Mouse (Mus musculus) neural tube, embryonic 13.5 days (tissue): ENCODE data around the gene Cd164l2. TPM values are rescaled to one million over a fixed set of nuclear protein-coding genes. Genes with fewer than 3 reads are reported as not detected.
A peak's percentile ranks its signal among the peaks of the same experiment; 100 is the strongest.

Experiments
- ATAC-seq: fragments of 200-750 bp; cut with Nextera tagmentation; 2 replicates; pipeline ENCODE4 v1.8.0; 2017; ENCODE audit warnings: low read depth, mild to moderate bottlenecking, moderate TSS enrichment, moderate library complexity
- H3K27ac ChIP-seq: fragments of 300-500 bp; sonication (generic); replicated peaks from 2 replicates; pipeline ENCODE4 v1.5.1; 2015; ENCODE audit warnings: moderate library complexity, mild to moderate bottlenecking, inconsistent platforms
- H3K27me3 ChIP-seq: fragments of 300-500 bp; sonication (generic); 2 replicates; pipeline ENCODE4 v1.6.1; 2015; ENCODE audit warnings: mild to moderate bottlenecking, inconsistent platforms
- H3K36me3 ChIP-seq: fragments of 300-500 bp; sonication (generic); 2 replicates; pipeline ENCODE4 v1.6.1; 2015; ENCODE audit warnings: mild to moderate bottlenecking, inconsistent platforms
- H3K4me1 ChIP-seq: fragments of 300-500 bp; sonication (generic); replicated peaks from 2 replicates; pipeline ENCODE4 v1.6.1; 2015; ENCODE audit warnings: inconsistent platforms
- H3K4me2 ChIP-seq: fragments of 300-500 bp; sonication (generic); 2 replicates; pipeline ENCODE4 v1.6.1; 2015; ENCODE audit warnings: inconsistent platforms, mild to moderate bottlenecking, moderate library complexity
- H3K4me3 ChIP-seq: fragments of 300-500 bp; sonication (generic); 2 replicates; pipeline ENCODE4 v1.5.1; 2015; ENCODE audit warnings: mild to moderate bottlenecking, inconsistent platforms
- H3K9ac ChIP-seq: fragments of 300-500 bp; sonication (generic); 2 replicates; pipeline ENCODE4 v1.6.1; 2015; ENCODE audit warnings: moderate library complexity, mild to moderate bottlenecking, inconsistent platforms
- H3K9me3 ChIP-seq: fragments of 300-500 bp; sonication (generic); 2 replicates; pipeline ENCODE4 v1.6.1; 2016; ENCODE audit warnings: inconsistent platforms
- WGBS: fragments of 180-500 bp; shearing (Covaris S2); methylation state at CpG from one replicate; pipeline ENCODE4 v1.1.7; 2015; 5-methylcytosine and 5-hydroxymethylcytosine counted together
- polyA plus RNA-seq: library from polyadenylated mRNA; unstranded; fragments of >200 nt; fragmentation: Nextera tagmentation; extraction: Ambion mirVana; gene quantifications from 2 replicates; pipeline ENCODE4 v1.2.1, GENCODE M21; 2015

Gene Cd164l2
- polyA plus RNA-seq, 1 experiment from 2014 or later: 1.1 TPM

- H3K9me3 ChIP-seq: no peaks in the 10 kb centered on the region
- ATAC-seq: peak; percentile 21; the same call in 1 of the 2 replicates
- H3K4me1 ChIP-seq: peaks cover 55% of the 10 kb centered on the region
- peak overlapping the region; percentile 57 for H3K9ac ChIP-seq
- H3K27me3 ChIP-seq: no peaks in the 10 kb centered on the region
- no peak overlapping the region for H3K4me3 ChIP-seq
- peaks cover 40% of the 10 kb centered on the region for H3K36me3 ChIP-seq
- 8% methylated on average over 5 of the region's 5 CpGs for WGBS
- no peak overlapping the region for H3K4me2 ChIP-seq
- H3K27ac ChIP-seq: peak overlapping the region; percentile 89
These were observed 14.6 kb upstream of the Cd164l2 start for GRCm38 (mm10) chr4:133197355-133197754.

GRCm38 (mm10) chr4:133197801-133198286 is 14.1 kb upstream of the Cd164l2 start:
- Histone ChIP-seq H3K4me3 (no peak overlapping the region), H3K4me2 (0 out of 2 replicates have a peak overlapping the region, but pooled peaks have one; percentile 14), H3K9me3 (no peaks in the 10 kb centered on the region), H3K4me1 (peaks cover 55% of the 10 kb centered on the region), H3K27me3 (no peaks in the 10 kb centered on the region), H3K36me3 (peaks cover 35% of the 10 kb centered on the region), H3K9ac (peak overlapping the region; percentile 57), H3K27ac (peak overlapping the region; percentile 89)
- ATAC-seq: 0 out of 2 replicates have a peak, but pooled peaks have one; percentile 19
- WGBS: 19% methylated on average over 13 of the region's 13 CpGs

GRCm38 (mm10) chr4:133198337-133199180 is 13.4 kb upstream of the Cd164l2 start:
- Histone ChIP-seq H3K36me3 (peaks cover 28% of the 10 kb centered on the region), H3K27me3 (no peaks in the 10 kb centered on the region), H3K27ac (peak overlapping the region; percentile 89), H3K9ac (peak overlapping the region; percentile 57), H3K4me3 (no peak overlapping the region), H3K9me3 (no peaks in the 10 kb centered on the region), H3K4me1 (peaks cover 57% of the 10 kb centered on the region), H3K4me2 (no peak overlapping the region)
- ATAC-seq: peak; percentile 9; the same call in 1 of the 2 replicates
- 11% methylated on average over 19 of the region's 19 CpGs for WGBS

DNA sequence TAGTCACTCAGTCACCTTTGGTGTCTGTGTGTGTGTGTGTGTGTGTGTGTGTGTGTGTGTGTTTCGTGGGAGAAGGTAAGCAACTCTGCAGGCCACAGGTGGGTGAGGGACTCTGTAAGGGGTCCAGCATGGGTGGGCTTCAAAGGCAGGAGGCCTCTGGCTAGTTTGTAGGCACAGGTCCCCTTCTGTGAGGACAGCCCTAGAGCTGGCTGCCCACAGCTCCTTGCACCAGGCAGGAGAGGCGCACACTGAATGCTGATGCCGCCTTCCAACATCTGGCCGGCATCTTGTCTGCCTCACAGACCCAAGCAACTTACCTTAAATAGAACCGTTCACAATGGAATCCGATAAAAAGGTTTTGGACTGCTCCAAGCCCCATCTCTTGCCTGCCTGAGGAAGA is 12.2 kb upstream of the Cd164l2 start:
- peaks cover 22% of the 10 kb centered on the region for H3K36me3 ChIP-seq
- no peak overlapping the region for H3K9ac ChIP-seq
- ATAC-seq: no peak
- H3K27me3 ChIP-seq: no peaks in the 10 kb centered on the region
- no peaks in the 10 kb centered on the region for H3K9me3 ChIP-seq
- WGBS: 74% methylated on average over 6 of the region's 6 CpGs
- no peak overlapping the region for H3K27ac ChIP-seq
- H3K4me2 ChIP-seq: no peak overlapping the region
- no peak overlapping the region for H3K4me3 ChIP-seq
- peaks cover 67% of the 10 kb centered on the region for H3K4me1 ChIP-seq

- H3K36me3 ChIP-seq: peaks cover 18% of the 10 kb centered on the region
- H3K9me3 ChIP-seq: no peaks in the 10 kb centered on the region
- ATAC-seq: no peak
- peak overlapping the region; percentile 62 for H3K27ac ChIP-seq
- no peak overlapping the region for H3K4me3 ChIP-seq
- no peaks in the 10 kb centered on the region for H3K27me3 ChIP-seq
- H3K4me2 ChIP-seq: no peak overlapping the region
- 0 out of 2 replicates have a peak overlapping the region, but pooled peaks have one; percentile 23 for H3K9ac ChIP-seq
- peaks cover 70% of the 10 kb centered on the region for H3K4me1 ChIP-seq
- WGBS: 48% methylated on average over 21 of the region's 21 CpGs
These were observed 11.6 kb upstream of the Cd164l2 start for GRCm38 (mm10) chr4:133200343-133200742.

GRCm38 (mm10) chr4:133201006-133201771 is 10.7 kb upstream of the Cd164l2 start:
- H3K9me3 ChIP-seq: no peaks in the 10 kb centered on the region
- no peaks in the 10 kb centered on the region for H3K27me3 ChIP-seq
- peaks cover 68% of the 10 kb centered on the region for H3K4me1 ChIP-seq
- WGBS: 67% methylated on average over 8 of the region's 8 CpGs
- ATAC-seq: no peak
- no peak overlapping the region for H3K4me3 ChIP-seq
- H3K4me2 ChIP-seq: no peak overlapping the region
- 0 out of 2 replicates have a peak overlapping the region, but pooled peaks have one; percentile 23 for H3K9ac ChIP-seq
- peaks cover 9% of the 10 kb centered on the region for H3K36me3 ChIP-seq
- H3K27ac ChIP-seq: peak overlapping the region; percentile 62

DNA sequence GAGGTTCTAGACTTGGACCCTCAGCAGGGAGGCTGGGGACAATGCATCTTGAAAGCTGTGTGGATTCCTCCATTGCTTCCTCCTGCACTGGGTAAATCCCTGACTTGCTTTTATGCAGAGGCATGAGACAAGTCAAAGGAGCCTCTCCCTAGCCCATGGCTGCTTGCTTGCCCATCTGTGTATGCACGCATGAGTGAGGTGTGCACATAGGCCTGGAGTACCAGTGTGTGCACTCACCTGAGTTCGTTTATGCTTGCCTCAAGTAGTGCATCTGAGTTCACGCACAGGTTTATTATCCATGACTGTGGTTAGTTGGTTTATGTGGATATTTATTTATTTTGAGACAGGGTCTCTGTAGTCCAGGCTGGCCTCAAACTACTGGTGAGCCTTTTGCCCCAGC is 9.7 kb upstream of the Cd164l2 start:
- no peaks in the 10 kb centered on the region for H3K9me3 ChIP-seq
- H3K4me3 ChIP-seq: no peak overlapping the region
- WGBS: 91% methylated on average over 3 of the region's 3 CpGs
- ATAC-seq: no peak
- no peak overlapping the region for H3K4me2 ChIP-seq
- no peaks in the 10 kb centered on the region for H3K27me3 ChIP-seq
- peaks cover 57% of the 10 kb centered on the region for H3K4me1 ChIP-seq
- H3K36me3 ChIP-seq: no peaks in the 10 kb centered on the region
- H3K9ac ChIP-seq: no peak overlapping the region
- no peak overlapping the region for H3K27ac ChIP-seq

DNA sequence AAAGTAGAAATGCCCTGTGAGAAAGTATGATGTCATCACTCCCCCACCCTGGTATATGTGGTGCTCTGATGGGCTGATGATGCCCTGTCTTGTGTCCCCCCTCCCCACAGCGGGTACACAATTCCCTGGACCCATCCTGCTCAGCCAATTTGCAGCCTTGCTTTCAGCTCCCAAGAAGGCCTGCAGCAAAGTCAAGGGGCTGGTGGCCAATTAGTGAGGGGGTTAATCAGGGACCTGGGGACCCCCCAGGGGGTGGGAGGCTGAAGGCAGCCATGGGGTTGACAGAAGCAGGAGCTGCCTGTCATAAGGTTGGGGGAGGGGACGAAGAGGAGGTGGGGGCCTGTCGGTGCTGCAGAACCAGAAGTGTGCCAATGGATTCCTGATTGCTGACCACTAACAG is 8.3 kb upstream of the Cd164l2 start:
- H3K4me2 ChIP-seq: no peak overlapping the region
- H3K4me1 ChIP-seq: peaks cover 44% of the 10 kb centered on the region
- no peak for ATAC-seq
- no peaks in the 10 kb centered on the region for H3K36me3 ChIP-seq
- H3K27ac ChIP-seq: 0 out of 2 replicates have a peak overlapping the region, but pooled peaks have one; percentile 18
- no peak overlapping the region; the same call in 1 of the 2 replicates for H3K9ac ChIP-seq
- no peaks in the 10 kb centered on the region for H3K9me3 ChIP-seq
- WGBS: 77% methylated on average over 3 of the region's 3 CpGs
- H3K27me3 ChIP-seq: 0 out of 2 replicates have a peak, but pooled peaks cover 6% of the 10 kb centered on the region
- H3K4me3 ChIP-seq: no peak overlapping the region

GRCm38 (mm10) chr4:133204379-133204778 is 7.6 kb upstream of the Cd164l2 start:
- Histone ChIP-seq H3K27ac (peak overlapping the region; percentile 71), H3K4me1 (peaks cover 37% of the 10 kb centered on the region), H3K4me2 (no peak overlapping the region), H3K27me3 (0 out of 2 replicates have a peak, but pooled peaks cover 6% of the 10 kb centered on the region), H3K36me3 (no peaks in the 10 kb centered on the region), H3K9me3 (no peaks in the 10 kb centered on the region), H3K9ac (peak overlapping the region; percentile 26; the same call in 1 of the 2 replicates), H3K4me3 (no peak overlapping the region)
- no peak for ATAC-seq
- 27% methylated on average over 7 of the region's 7 CpGs for WGBS

- Histone ChIP-seq H3K36me3 (no peaks in the 10 kb centered on the region), H3K27me3 (peaks cover 47% of the 10 kb centered on the region), H3K9me3 (no peaks in the 10 kb centered on the region), H3K4me1 (peaks cover 33% of the 10 kb centered on the region), H3K4me3 (no peak overlapping the region), H3K4me2 (no peak overlapping the region), H3K27ac (no peak overlapping the region), H3K9ac (no peak overlapping the region)
- WGBS: 5% methylated on average over 11 of the region's 11 CpGs
- ATAC-seq: no peak
These were observed 2.6 kb upstream of the Cd164l2 start for GRCm38 (mm10) chr4:133209366-133209765.

- peaks cover 56% of the 10 kb centered on the region for H3K27me3 ChIP-seq
- H3K9me3 ChIP-seq: no peaks in the 10 kb centered on the region
- no peaks in the 10 kb centered on the region for H3K36me3 ChIP-seq
- no peak overlapping the region for H3K9ac ChIP-seq
- 91% methylated on average over 24 of the region's 24 CpGs for WGBS
- H3K27ac ChIP-seq: no peak overlapping the region
- peaks cover 26% of the 10 kb centered on the region for H3K4me1 ChIP-seq
- ATAC-seq: no peak
- no peak overlapping the region for H3K4me3 ChIP-seq
- no peak overlapping the region for H3K4me2 ChIP-seq
These were observed 1.7 kb upstream of the Cd164l2 start for GRCm38 (mm10) chr4:133210023-133210787.
